Mouse (Mus musculus): ENCODE results near the gene Glis3. TPM values are rescaled to one million over a fixed set of nuclear protein-coding genes. Genes with fewer than 3 reads are reported as not detected.

The Glis3 gene
- polyA plus RNA-seq, 1 experiment from 2014 or later: 0.93 TPM

GRCm38 (mm10) chr19:28649489-28649888 lies 30.4 kb downstream of the Glis3 start:
- H3K9ac ChIP-seq: no peak overlapping the region
- no peak for ATAC-seq (ENCODE audit: low read depth)
- H3K4me3 ChIP-seq: no peak overlapping the region
- no peak overlapping the region for H3K27ac ChIP-seq (replicated peaks)
- H3K36me3 ChIP-seq: no peaks in the 10 kb centered on the region
- 55% methylated on average over 5 of the region's 5 CpGs for WGBS
- H3K9me3 ChIP-seq: no peaks in the 10 kb centered on the region
- H3K4me1 ChIP-seq (replicated peaks): no peaks in the 10 kb centered on the region
- no peaks in the 10 kb centered on the region for H3K27me3 ChIP-seq
- H3K4me2 ChIP-seq: no peak overlapping the region

GRCm38 (mm10) chr19:28648881-28649280 lies 31.0 kb downstream of the Glis3 start:
- no peak for ATAC-seq (ENCODE audit: low read depth)
- H3K4me2 ChIP-seq: no peak overlapping the region
- no peaks in the 10 kb centered on the region for H3K9me3 ChIP-seq
- 64% methylated on average over 4 of the region's 4 CpGs for WGBS
- H3K36me3 ChIP-seq: no peaks in the 10 kb centered on the region
- no peaks in the 10 kb centered on the region for H3K27me3 ChIP-seq
- H3K9ac ChIP-seq: no peak overlapping the region
- H3K4me1 ChIP-seq (replicated peaks): no peaks in the 10 kb centered on the region
- no peak overlapping the region for H3K4me3 ChIP-seq
- no peak overlapping the region for H3K27ac ChIP-seq (replicated peaks)

GRCm38 (mm10) chr19:28647424-28647823 lies 32.5 kb downstream of the Glis3 start:
- Histone ChIP-seq H3K9ac (no peak overlapping the region), H3K4me3 (no peak overlapping the region), H3K4me1 (replicated peaks) (no peaks in the 10 kb centered on the region), H3K9me3 (no peaks in the 10 kb centered on the region), H3K27me3 (no peaks in the 10 kb centered on the region), H3K4me2 (no peak overlapping the region), H3K27ac (replicated peaks) (no peak overlapping the region), H3K36me3 (no peaks in the 10 kb centered on the region)
- 85% methylated on average over 6 of the region's 6 CpGs for WGBS
- ATAC-seq (ENCODE audit: low read depth): no peak

GRCm38 (mm10) chr19:28646286-28646685 lies 33.6 kb downstream of the Glis3 start:
- no peak overlapping the region for H3K4me3 ChIP-seq
- no peaks in the 10 kb centered on the region for H3K36me3 ChIP-seq
- H3K9me3 ChIP-seq: no peaks in the 10 kb centered on the region
- no peaks in the 10 kb centered on the region for H3K27me3 ChIP-seq
- no peaks in the 10 kb centered on the region for H3K4me1 ChIP-seq (replicated peaks)
- H3K4me2 ChIP-seq: no peak overlapping the region
- H3K27ac ChIP-seq (replicated peaks): no peak overlapping the region
- ATAC-seq (ENCODE audit: low read depth): no peak
- 56% methylated on average over 4 of the region's 4 CpGs for WGBS
- H3K9ac ChIP-seq: no peak overlapping the region

- ATAC-seq (ENCODE audit: low read depth): no peak
- Histone ChIP-seq H3K4me3 (no peak overlapping the region), H3K27ac (replicated peaks) (no peak overlapping the region), H3K4me1 (replicated peaks) (peaks cover 11% of the 10 kb centered on the region), H3K9ac (no peak overlapping the region), H3K9me3 (no peaks in the 10 kb centered on the region), H3K4me2 (no peak overlapping the region), H3K27me3 (no peaks in the 10 kb centered on the region), H3K36me3 (no peaks in the 10 kb centered on the region)
- 59% methylated on average over 7 of the region's 7 CpGs for WGBS
Observed at GRCm38 (mm10) chr19:28640861-28641381, 39.0 kb downstream of the Glis3 start.

- 27% methylated on average over 7 of the region's 8 CpGs for WGBS
- Histone ChIP-seq H3K9ac (no peak overlapping the region), H3K27me3 (no peaks in the 10 kb centered on the region), H3K36me3 (no peaks in the 10 kb centered on the region), H3K4me3 (no peak overlapping the region), H3K4me1 (replicated peaks) (peaks cover 12% of the 10 kb centered on the region), H3K27ac (replicated peaks) (no peak overlapping the region), H3K4me2 (no peak overlapping the region), H3K9me3 (no peaks in the 10 kb centered on the region)
- ATAC-seq (ENCODE audit: low read depth): no peak
Observed at GRCm38 (mm10) chr19:28635991-28636553, 43.8 kb downstream of the Glis3 start.

- 92% methylated on average over 3 of the region's 3 CpGs for WGBS
- Histone ChIP-seq H3K9me3 (no peaks in the 10 kb centered on the region), H3K4me1 (replicated peaks) (peaks cover 5% of the 10 kb centered on the region), H3K36me3 (no peaks in the 10 kb centered on the region), H3K27ac (replicated peaks) (no peak overlapping the region), H3K4me2 (no peak overlapping the region), H3K27me3 (no peaks in the 10 kb centered on the region), H3K9ac (no peak overlapping the region), H3K4me3 (no peak overlapping the region)
- ATAC-seq (ENCODE audit: low read depth): no peak
Observed at GRCm38 (mm10) chr19:28634986-28635385, 44.9 kb downstream of the Glis3 start.

- H3K27me3 ChIP-seq: no peaks in the 10 kb centered on the region
- no peak overlapping the region for H3K4me3 ChIP-seq
- no peaks in the 10 kb centered on the region for H3K9me3 ChIP-seq
- ATAC-seq (ENCODE audit: low read depth): 0 out of 2 replicates have a peak, but pooled peaks have one; percentile 47
- no peak overlapping the region for H3K27ac ChIP-seq (replicated peaks)
- H3K36me3 ChIP-seq: no peaks in the 10 kb centered on the region
- no peaks in the 10 kb centered on the region for H3K4me1 ChIP-seq (replicated peaks)
- WGBS: 57% methylated on average over 8 of the region's 8 CpGs
- H3K4me2 ChIP-seq: 0 out of 2 replicates have a peak overlapping the region, but pooled peaks have one; percentile 11
- H3K9ac ChIP-seq: no peak overlapping the region
Observed at GRCm38 (mm10) chr19:28628416-28628815, 51.5 kb downstream of the Glis3 start.

GRCm38 (mm10) chr19:28626189-28626588 lies 53.7 kb downstream of the Glis3 start:
- no peak overlapping the region for H3K27ac ChIP-seq (replicated peaks)
- no peak overlapping the region for H3K4me2 ChIP-seq
- H3K27me3 ChIP-seq: no peaks in the 10 kb centered on the region
- H3K36me3 ChIP-seq: no peaks in the 10 kb centered on the region
- no peak for ATAC-seq (ENCODE audit: low read depth)
- H3K9me3 ChIP-seq: no peaks in the 10 kb centered on the region
- no peak overlapping the region for H3K4me3 ChIP-seq
- 95% methylated on average over 5 of the region's 5 CpGs for WGBS
- H3K4me1 ChIP-seq (replicated peaks): no peaks in the 10 kb centered on the region
- H3K9ac ChIP-seq: no peak overlapping the region

GRCm38 (mm10) chr19:28624571-28624970 lies 55.3 kb downstream of the Glis3 start:
- 73% methylated on average over 1 of the region's 1 CpGs for WGBS
- Histone ChIP-seq H3K4me2 (no peak overlapping the region), H3K4me3 (no peak overlapping the region), H3K9me3 (no peaks in the 10 kb centered on the region), H3K9ac (no peak overlapping the region), H3K36me3 (no peaks in the 10 kb centered on the region), H3K27me3 (no peaks in the 10 kb centered on the region), H3K4me1 (replicated peaks) (no peaks in the 10 kb centered on the region), H3K27ac (replicated peaks) (no peak overlapping the region)
- ATAC-seq (ENCODE audit: low read depth): no peak

GRCm38 (mm10) chr19:28623726-28624125 lies 56.2 kb downstream of the Glis3 start:
- no peak overlapping the region for H3K9ac ChIP-seq
- no peaks in the 10 kb centered on the region for H3K36me3 ChIP-seq
- H3K27me3 ChIP-seq: no peaks in the 10 kb centered on the region
- H3K27ac ChIP-seq (replicated peaks): no peak overlapping the region
- no peak for ATAC-seq (ENCODE audit: low read depth)
- H3K4me1 ChIP-seq (replicated peaks): no peaks in the 10 kb centered on the region
- 89% methylated on average over 10 of the region's 10 CpGs for WGBS
- H3K4me2 ChIP-seq: no peak overlapping the region
- no peaks in the 10 kb centered on the region for H3K9me3 ChIP-seq
- H3K4me3 ChIP-seq: no peak overlapping the region

GRCm38 (mm10) chr19:28621608-28622505 lies 58.0 kb downstream of the Glis3 start:
- H3K4me2 ChIP-seq: no peak overlapping the region
- H3K27me3 ChIP-seq: no peaks in the 10 kb centered on the region
- no peak overlapping the region for H3K9ac ChIP-seq
- ATAC-seq (ENCODE audit: low read depth): no peak
- H3K27ac ChIP-seq (replicated peaks): no peak overlapping the region
- no peaks in the 10 kb centered on the region for H3K4me1 ChIP-seq (replicated peaks)
- H3K36me3 ChIP-seq: no peaks in the 10 kb centered on the region
- WGBS: 92% methylated on average over 11 of the region's 11 CpGs
- H3K4me3 ChIP-seq: no peak overlapping the region
- H3K9me3 ChIP-seq: no peaks in the 10 kb centered on the region
